Mouse (Mus musculus): Measurements from ENCODE around the gene Gm45140.

- TF ChIP-seq GATA1 (IDR thresholded peaks at IDR 0.05; ENCODE audit: low read length) = no peak
- no peak for TF ChIP-seq TAL1 (IDR thresholded peaks at IDR 0.05; ENCODE audit: low read length)
These were observed 40.6 kb upstream of the Gm45140 start for GRCm38 (mm10) chr6:87876068-87876643.
